Mouse (Mus musculus) spleen, adult 2 months (tissue): ENCODE measurements around the gene Rtf1.

Experiments used
- CTCF ChIP-seq: fragments of 200-500 bp; IDR thresholded peaks from 2 replicates; pipeline ENCODE4 v1.5.1; 2011; ENCODE audit warnings: mild to moderate bottlenecking, inconsistent platforms; ENCODE audit not compliant: insufficient read depth, insufficient read length, insufficient replicate concordance; ENCODE audit errors: extremely low read depth
- POLR2A ChIP-seq: fragments of 200-500 bp; IDR thresholded peaks from 2 replicates; pipeline ENCODE4 v1.6.1; 2011; ENCODE audit warnings: low read depth, low read length, inconsistent platforms

DNA sequence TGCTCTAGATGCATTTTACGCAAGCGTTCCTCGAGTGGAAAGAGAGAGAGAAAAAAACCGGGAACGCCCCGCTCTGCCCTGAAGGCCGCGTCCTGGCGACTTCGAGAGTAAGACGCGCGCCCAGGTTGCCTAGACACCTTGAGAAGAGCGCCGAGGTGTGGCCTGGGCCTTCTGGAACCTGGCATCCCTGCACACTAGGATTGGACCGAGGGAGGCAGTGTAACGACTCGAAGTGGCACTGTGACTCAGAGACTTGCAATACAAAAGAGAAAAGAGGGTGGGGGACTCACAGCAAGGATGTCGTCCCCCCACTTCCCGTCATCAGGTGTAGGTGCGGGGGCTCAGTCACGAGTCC is 68.9 kb downstream of the Rtf1 start:
- no peak for TF ChIP-seq POLR2A
- TF ChIP-seq CTCF = no peak
